Mouse (Mus musculus): ENCODE measurements around the gene Ankrd2. TPM values are rescaled to one million over a fixed set of nuclear protein-coding genes. Genes with fewer than 3 reads are reported as not detected.

Ankrd2 gene
- polyA plus RNA-seq, 1 experiment from 2014 or later = not detected

DNA sequence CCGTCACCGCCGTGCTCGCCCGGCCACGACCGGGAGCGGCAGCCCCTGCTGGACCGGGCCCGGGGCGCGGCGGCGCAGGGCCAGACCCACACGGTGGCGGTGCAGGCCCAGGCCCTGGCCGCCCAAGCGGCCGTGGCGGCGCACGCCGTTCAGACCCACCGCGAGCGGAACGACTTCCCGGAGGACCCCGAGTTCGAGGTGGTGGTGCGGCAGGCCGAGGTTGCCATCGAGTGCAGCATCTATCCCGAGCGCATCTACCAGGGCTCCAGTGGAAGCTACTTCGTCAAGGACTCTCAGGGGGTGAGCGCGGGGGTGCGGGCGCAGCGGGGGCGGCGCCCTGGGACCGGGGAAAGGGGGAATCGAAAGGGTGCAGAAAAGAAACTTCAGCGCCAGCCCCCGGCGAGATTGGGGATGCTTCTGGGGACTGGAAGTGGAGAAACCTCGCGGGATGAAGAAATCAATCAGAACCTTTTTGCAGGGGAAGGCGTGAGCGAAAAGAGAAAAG is 54.9 kb downstream of the Ankrd2 start:
- H3K27me3 ChIP-seq (ENCODE audit: control insufficient read depth, insufficient read depth, low read length) = no peaks in the 10 kb centered on the region
- no peaks in the 10 kb centered on the region for H3K9me3 ChIP-seq (replicated peaks; ENCODE audit: control insufficient read depth, low read length)
- peaks cover 21% of the 10 kb centered on the region for H3K4me1 ChIP-seq (ENCODE audit: control insufficient read depth, insufficient read depth, low read length)
- H3K27ac ChIP-seq (ENCODE audit: low read length) = peak overlapping the region; percentile 93
- H3K9ac ChIP-seq (ENCODE audit: low read length) = peak overlapping the region; percentile 90
- peak overlapping the region; percentile 96 for H3K4me3 ChIP-seq (ENCODE audit: low read length)
- peak; percentile 53 for ATAC-seq (replicated peaks; ENCODE audit: extremely low read depth, insufficient read depth, low FRiP score)
- no peaks in the 10 kb centered on the region for H3K36me3 ChIP-seq (ENCODE audit: control insufficient read depth, insufficient read depth)
- peak overlapping the region; percentile 88 for H3K4me2 ChIP-seq (ENCODE audit: low read depth, low read length)
- WGBS = under 1% methylated on average over 49 of the region's 52 CpGs

Other genes starting within 250 kb of the Ankrd2 start
- 12.7 and 13.6 TPM in 2 replicates for gene Arhgap19, start 234.0 kb upstream of the Ankrd2 start, polyA plus RNA-seq (2015; fragmentation: Nextera tagmentation; extraction: Ambion mirVana)
- gene Frat1, start 206.0 kb upstream of the Ankrd2 start, polyA plus RNA-seq (2015; fragmentation: Nextera tagmentation; extraction: Ambion mirVana) = 2.4 and 2.7 TPM in 2 replicates
- gene Frat2, start 187.9 kb upstream of the Ankrd2 start, polyA plus RNA-seq (2015; fragmentation: Nextera tagmentation; extraction: Ambion mirVana) = 1.9 and 2.8 TPM in 2 replicates
- gene Rrp12, start 139.8 kb upstream of the Ankrd2 start, polyA plus RNA-seq (2015; fragmentation: Nextera tagmentation; extraction: Ambion mirVana) = 9.4 and 10.0 TPM in 2 replicates
- 694 and 741 TPM in 2 replicates for gene Pgam1, start 124.1 kb upstream of the Ankrd2 start, polyA plus RNA-seq (2015; fragmentation: Nextera tagmentation; extraction: Ambion mirVana)
- 40.2 and 45.3 TPM in 2 replicates for gene Exosc1, start 102.6 kb upstream of the Ankrd2 start, polyA plus RNA-seq (2015; fragmentation: Nextera tagmentation; extraction: Ambion mirVana)
- 53.7 and 59.2 TPM in 2 replicates for gene Zdhhc16, start 102.5 kb upstream of the Ankrd2 start, polyA plus RNA-seq (2015; fragmentation: Nextera tagmentation; extraction: Ambion mirVana)
- gene Mms19, start 54.8 kb upstream of the Ankrd2 start, polyA plus RNA-seq (2015; fragmentation: Nextera tagmentation; extraction: Ambion mirVana) = 20.7 and 24.5 TPM in 2 replicates
- 17.1 and 18.5 TPM in 2 replicates for gene Ubtd1, start 54.2 kb upstream of the Ankrd2 start, polyA plus RNA-seq (2015; fragmentation: Nextera tagmentation; extraction: Ambion mirVana)
- gene Hoga1, start 9.6 kb downstream of the Ankrd2 start, polyA plus RNA-seq (2015; fragmentation: Nextera tagmentation; extraction: Ambion mirVana) = 0.49 and 0.67 TPM in 2 replicates
- gene 4933411K16Rik, start 16.2 kb downstream of the Ankrd2 start, polyA plus RNA-seq (2015; fragmentation: Nextera tagmentation; extraction: Ambion mirVana) = not detected in 2 replicates
- gene Morn4, start 50.4 kb downstream of the Ankrd2 start, polyA plus RNA-seq (2015; fragmentation: Nextera tagmentation; extraction: Ambion mirVana) = 9.1 and 10.6 TPM in 2 replicates
- gene Pi4k2a, start 54.5 kb downstream of the Ankrd2 start, polyA plus RNA-seq (2015; fragmentation: Nextera tagmentation; extraction: Ambion mirVana) = 8.5 and 14.3 TPM in 2 replicates
- 33.4 and 37.2 TPM in 2 replicates for gene Avpi1, start 93.1 kb downstream of the Ankrd2 start, polyA plus RNA-seq (2015; fragmentation: Nextera tagmentation; extraction: Ambion mirVana)
- 7.3 TPM in 2 replicates for gene Marveld1, start 111.4 kb downstream of the Ankrd2 start, polyA plus RNA-seq (2015; fragmentation: Nextera tagmentation; extraction: Ambion mirVana)
- gene Zfyve27, start 128.0 kb downstream of the Ankrd2 start, polyA plus RNA-seq (2015; fragmentation: Nextera tagmentation; extraction: Ambion mirVana) = 22.8 and 25.1 TPM in 2 replicates
- 3.1 and 3.5 TPM in 2 replicates for gene Sfrp5, start 166.3 kb downstream of the Ankrd2 start, polyA plus RNA-seq (2015; fragmentation: Nextera tagmentation; extraction: Ambion mirVana)
- 0.21 and 0.33 TPM in 2 replicates for gene Golga7b, start 211.6 kb downstream of the Ankrd2 start, polyA plus RNA-seq (2015; fragmentation: Nextera tagmentation; extraction: Ambion mirVana)